Mouse (Mus musculus) hindbrain, embryonic 11.5 days (tissue): Measurements from ENCODE around the gene Dnah11. TPM values are rescaled to one million over a fixed set of nuclear protein-coding genes. Genes with fewer than 3 reads are reported as not detected.
A peak's percentile ranks its signal among the peaks of the same experiment; 100 is the strongest.

ENCODE experiments used
- ATAC-seq: fragments of 200-750 bp; cut with Nextera tagmentation; 2 replicates; pipeline ENCODE4 v1.8.0; 2017; ENCODE audit warnings: mild to moderate bottlenecking, moderate TSS enrichment, moderate library complexity; ENCODE audit not compliant: low FRiP score
- DNase-seq: peaks from one replicate; pipeline ENCODE4 v3.0.0-alpha.2; 2015; ENCODE audit warnings: low spot score
- H3K27ac ChIP-seq: fragments of 300-500 bp; sonication (generic); 2 replicates; pipeline ENCODE4 v1.5.1; 2014; ENCODE audit warnings: mild to moderate bottlenecking, low read depth, low read length
- H3K27me3 ChIP-seq: fragments of 300-500 bp; sonication (generic); 2 replicates; pipeline ENCODE4 v1.6.1; 2014; ENCODE audit warnings: mild to moderate bottlenecking, low read length, moderate library complexity, mixed read lengths; ENCODE audit not compliant: control insufficient read depth, insufficient read depth
- H3K36me3 ChIP-seq: fragments of 300-500 bp; sonication (generic); 2 replicates; pipeline ENCODE4 v1.6.1; 2014; ENCODE audit warnings: mild to moderate bottlenecking, low read length, moderate library complexity, mixed read lengths; ENCODE audit not compliant: control insufficient read depth, insufficient read depth
- H3K4me1 ChIP-seq: fragments of 300-500 bp; sonication (generic); replicated peaks from 2 replicates; pipeline ENCODE4 v1.6.1; 2014; ENCODE audit warnings: low read length, mixed read lengths; ENCODE audit not compliant: control insufficient read depth, insufficient read depth
- H3K4me2 ChIP-seq: fragments of 300-500 bp; sonication (generic); replicated peaks from 2 replicates; pipeline ENCODE4 v1.6.1; 2014; ENCODE audit warnings: mild to moderate bottlenecking, low read depth, low read length
- H3K4me3 ChIP-seq: fragments of 300-500 bp; sonication (generic); 2 replicates; pipeline ENCODE4 v1.5.1; 2014; ENCODE audit warnings: low read depth, low read length
- H3K9ac ChIP-seq: fragments of 300-500 bp; sonication (generic); 2 replicates; pipeline ENCODE4 v1.6.1; 2014; ENCODE audit warnings: low read depth, low read length
- H3K9me3 ChIP-seq: fragments of 300-500 bp; sonication (generic); 2 replicates; pipeline ENCODE4 v1.6.1; 2016; ENCODE audit warnings: low read length; ENCODE audit not compliant: control insufficient read depth
- WGBS: fragments of 180-500 bp; shearing (Covaris S2); extraction: QIAGEN DNeasy Blood & Tissue Kit; methylation state at CpG from one replicate; pipeline ENCODE4 v1.1.7; 2014; 5-methylcytosine and 5-hydroxymethylcytosine counted together
- polyA plus RNA-seq: library from polyadenylated mRNA; unstranded; fragments of >200 nt; fragmentation: Nextera tagmentation; extraction: Ambion mirVana; gene quantifications from 2 replicates; pipeline ENCODE4 v1.2.1, GENCODE M21; 2014

The Dnah11 gene
- polyA plus RNA-seq, 1 experiment from 2014 or later, result 0.43 TPM

DNA sequence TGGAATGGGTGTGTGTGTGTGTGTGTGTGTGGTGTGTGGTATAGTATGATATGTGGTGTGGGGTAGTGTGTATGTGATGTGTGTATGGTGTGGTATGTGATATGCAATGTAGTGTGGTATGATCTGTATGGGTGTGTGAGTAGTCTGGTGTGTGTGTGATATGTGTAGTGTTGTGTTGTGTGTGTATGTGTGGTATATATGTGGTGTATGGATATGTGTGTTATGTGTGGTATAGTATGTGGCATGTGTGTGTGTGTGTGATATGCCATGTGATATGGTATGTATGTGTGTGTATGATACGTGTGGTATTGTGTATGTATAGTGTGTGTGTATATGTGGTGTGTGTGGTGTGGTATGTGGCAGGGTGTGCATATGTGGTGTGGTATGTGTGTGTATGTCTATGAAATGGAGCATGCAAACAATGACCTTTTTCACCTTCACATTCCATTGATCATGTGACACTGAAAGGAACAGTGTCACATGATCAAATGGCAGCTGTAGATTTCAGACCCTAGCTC, 155.7 kb downstream of the Dnah11 start:
- Histone ChIP-seq H3K4me2 (no peak overlapping the region), H3K27ac (no peak overlapping the region), H3K9me3 (no peaks in the 10 kb centered on the region), H3K27me3 (no peaks in the 10 kb centered on the region), H3K36me3 (no peaks in the 10 kb centered on the region), H3K4me3 (no peak overlapping the region), H3K4me1 (no peaks in the 10 kb centered on the region), H3K9ac (no peak overlapping the region)
- 97% methylated on average over 1 of the region's 1 CpGs for WGBS
- no peak for DNase-seq
- ATAC-seq, result no peak

DNA sequence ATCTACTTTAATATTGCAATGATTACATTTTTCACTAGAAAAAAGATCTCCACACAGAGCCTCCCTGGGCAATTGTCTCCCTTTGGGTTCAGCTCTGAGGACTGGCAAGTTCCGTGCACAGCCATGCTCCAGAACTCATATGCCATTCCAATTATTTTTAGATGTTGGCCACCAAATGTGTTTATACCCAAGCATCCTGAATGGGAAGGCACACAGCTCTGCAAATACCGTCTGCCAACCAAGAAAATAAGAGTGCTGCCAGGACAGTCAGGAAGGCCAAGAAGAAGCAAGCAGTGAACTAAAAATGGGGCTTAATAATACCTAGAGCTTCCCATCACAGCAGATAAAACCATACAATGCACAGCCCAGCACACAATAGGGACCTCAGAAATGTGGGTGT, 156.6 kb downstream of the Dnah11 start:
- DNase-seq (no peak), ATAC-seq (no peak)
- Histone ChIP-seq H3K36me3 (no peaks in the 10 kb centered on the region), H3K27me3 (no peaks in the 10 kb centered on the region), H3K27ac (no peak overlapping the region), H3K9ac (no peak overlapping the region), H3K9me3 (no peaks in the 10 kb centered on the region), H3K4me1 (no peaks in the 10 kb centered on the region), H3K4me2 (no peak overlapping the region), H3K4me3 (no peak overlapping the region)
- 83% methylated on average over 2 of the region's 2 CpGs for WGBS

DNA sequence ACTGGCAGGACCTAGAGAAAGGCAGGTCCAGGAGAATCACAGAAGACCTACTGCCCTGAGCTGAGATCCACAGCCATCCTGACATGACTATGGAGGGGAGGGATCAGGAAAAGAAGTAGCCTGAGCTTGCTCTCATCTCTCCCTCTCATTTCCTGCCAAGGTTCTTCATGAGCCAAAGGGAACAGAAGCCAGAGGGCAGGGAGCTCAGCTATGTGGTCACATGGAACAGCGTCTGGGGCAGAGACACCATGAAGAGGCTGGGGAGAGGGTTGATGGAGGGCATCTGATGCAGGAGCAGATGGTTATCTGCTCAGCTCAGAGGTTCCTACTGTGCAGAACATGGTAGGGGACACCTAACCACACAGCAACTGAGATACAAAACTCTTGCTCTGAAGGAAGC, 163.9 kb downstream of the Dnah11 start:
- Histone ChIP-seq H3K36me3 (no peaks in the 10 kb centered on the region), H3K27ac (no peak overlapping the region), H3K4me2 (no peak overlapping the region), H3K4me1 (no peaks in the 10 kb centered on the region), H3K4me3 (no peak overlapping the region), H3K27me3 (no peaks in the 10 kb centered on the region), H3K9me3 (no peaks in the 10 kb centered on the region), H3K9ac (no peak overlapping the region)
- DNase-seq, result no peak
- 79% methylated on average over 1 of the region's 1 CpGs for WGBS
- no peak for ATAC-seq

- Histone ChIP-seq H3K9me3 (no peaks in the 10 kb centered on the region), H3K4me3 (no peak overlapping the region), H3K4me1 (no peaks in the 10 kb centered on the region), H3K27me3 (no peaks in the 10 kb centered on the region), H3K4me2 (no peak overlapping the region), H3K9ac (no peak overlapping the region), H3K27ac (no peak overlapping the region), H3K36me3 (no peaks in the 10 kb centered on the region)
- DNase-seq (no peak), ATAC-seq (no peak)
- WGBS, result 83% methylated on average over 4 of the region's 4 CpGs
Measured at GRCm38 (mm10) chr12:118025771-118026170, 173.1 kb downstream of the Dnah11 start.

- Histone ChIP-seq H3K27ac (no peak overlapping the region), H3K4me1 (no peaks in the 10 kb centered on the region), H3K4me3 (no peak overlapping the region), H3K27me3 (no peaks in the 10 kb centered on the region), H3K9ac (no peak overlapping the region), H3K4me2 (no peak overlapping the region), H3K36me3 (no peaks in the 10 kb centered on the region), H3K9me3 (no peaks in the 10 kb centered on the region)
- ATAC-seq (no peak), DNase-seq (no peak)
- 95% methylated on average over 6 of the region's 6 CpGs for WGBS
Measured at GRCm38 (mm10) chr12:118018936-118019335, 179.9 kb downstream of the Dnah11 start.

- H3K27me3 ChIP-seq, result no peaks in the 10 kb centered on the region
- H3K4me2 ChIP-seq, result no peak overlapping the region
- DNase-seq, result no peak
- no peaks in the 10 kb centered on the region for H3K4me1 ChIP-seq
- H3K27ac ChIP-seq, result no peak overlapping the region
- no peak overlapping the region for H3K9ac ChIP-seq
- H3K4me3 ChIP-seq, result no peak overlapping the region
- H3K9me3 ChIP-seq, result no peaks in the 10 kb centered on the region
- no peaks in the 10 kb centered on the region for H3K36me3 ChIP-seq
- no peak for ATAC-seq
- WGBS, result 93% methylated on average over 3 of the region's 3 CpGs
Measured at GRCm38 (mm10) chr12:118013872-118014271, 185.0 kb downstream of the Dnah11 start.

GRCm38 (mm10) chr12:118011921-118012320, 186.9 kb downstream of the Dnah11 start:
- no peak overlapping the region for H3K4me2 ChIP-seq
- no peaks in the 10 kb centered on the region for H3K9me3 ChIP-seq
- H3K9ac ChIP-seq, result no peak overlapping the region
- no peak overlapping the region for H3K4me3 ChIP-seq
- H3K27me3 ChIP-seq, result no peaks in the 10 kb centered on the region
- H3K27ac ChIP-seq, result no peak overlapping the region
- H3K4me1 ChIP-seq, result no peaks in the 10 kb centered on the region
- ATAC-seq (no peak), DNase-seq (no peak)
- 87% methylated on average over 8 of the region's 8 CpGs for WGBS
- no peaks in the 10 kb centered on the region for H3K36me3 ChIP-seq

GRCm38 (mm10) chr12:117994938-117995337, 203.9 kb downstream of the Dnah11 start:
- Histone ChIP-seq H3K9me3 (no peaks in the 10 kb centered on the region), H3K4me1 (no peaks in the 10 kb centered on the region), H3K4me2 (no peak overlapping the region), H3K27ac (no peak overlapping the region), H3K9ac (no peak overlapping the region), H3K36me3 (no peaks in the 10 kb centered on the region), H3K4me3 (no peak overlapping the region), H3K27me3 (peaks cover 24% of the 10 kb centered on the region)
- WGBS, result 45% methylated on average over 9 of the region's 9 CpGs
- ATAC-seq, result no peak
- DNase-seq, result no peak

GRCm38 (mm10) chr12:117993499-117993898, 205.3 kb downstream of the Dnah11 start:
- ATAC-seq, result peak; percentile 90

More at GRCm38 (mm10) chr12:117993499-117993898, 205.3 kb downstream of the Dnah11 start:
- WGBS, result 3% methylated on average over 7 of the region's 7 CpGs
- no peaks in the 10 kb centered on the region for H3K4me1 ChIP-seq
- no peak overlapping the region for H3K27ac ChIP-seq
- H3K27me3 ChIP-seq, result peaks cover 24% of the 10 kb centered on the region
- peak; percentile 82 for DNase-seq
- no peak overlapping the region for H3K4me2 ChIP-seq
- H3K9me3 ChIP-seq, result no peaks in the 10 kb centered on the region
- H3K9ac ChIP-seq, result no peak overlapping the region
- no peaks in the 10 kb centered on the region for H3K36me3 ChIP-seq
- no peak overlapping the region for H3K4me3 ChIP-seq
